Mouse (Mus musculus) heart, embryonic 11.5 days (tissue): ENCODE measurements around the gene Gh. TPM values are rescaled to one million over a fixed set of nuclear protein-coding genes. Genes with fewer than 3 reads are reported as not detected.

Experiments used
- ATAC-seq: fragments of 200-750 bp; cut with Nextera tagmentation; replicated peaks from 2 replicates; pipeline ENCODE4 v1.8.0; 2017; ENCODE audit warnings: moderate library complexity; ENCODE audit not compliant: insufficient number of reproducible peaks, low FRiP score, low TSS enrichment
- H3K27ac ChIP-seq: fragments of 300-500 bp; sonication (generic); 2 replicates; pipeline ENCODE4 v1.5.1; 2014; ENCODE audit warnings: mild to moderate bottlenecking, low read depth, low read length
- H3K27me3 ChIP-seq: fragments of 300-500 bp; sonication (generic); 2 replicates; pipeline ENCODE4 v1.6.1; 2014; ENCODE audit warnings: mild to moderate bottlenecking, low read length, mixed read lengths; ENCODE audit not compliant: control insufficient read depth, insufficient read depth
- H3K36me3 ChIP-seq: fragments of 300-500 bp; sonication (generic); 2 replicates; pipeline ENCODE4 v1.6.1; 2014; ENCODE audit warnings: mild to moderate bottlenecking, low read length, moderate library complexity, mixed read lengths; ENCODE audit not compliant: control insufficient read depth, insufficient read depth
- H3K4me1 ChIP-seq: fragments of 300-500 bp; sonication (generic); 2 replicates; pipeline ENCODE4 v1.6.1; 2014; ENCODE audit warnings: low read length; ENCODE audit not compliant: control insufficient read depth, insufficient read depth
- H3K4me2 ChIP-seq: fragments of 300-500 bp; sonication (generic); 2 replicates; pipeline ENCODE4 v1.6.1; 2014; ENCODE audit warnings: mild to moderate bottlenecking, moderate library complexity
- H3K4me3 ChIP-seq: fragments of 300-500 bp; sonication (generic); 2 replicates; pipeline ENCODE4 v1.5.1; 2014; ENCODE audit warnings: low read depth, low read length
- H3K9ac ChIP-seq: fragments of 300-500 bp; sonication (generic); 2 replicates; pipeline ENCODE4 v1.6.1; 2014; ENCODE audit warnings: mild to moderate bottlenecking, low read depth, low read length, moderate library complexity
- H3K9me3 ChIP-seq: fragments of 300-500 bp; sonication (generic); replicated peaks from 2 replicates; pipeline ENCODE4 v1.6.1; 2016; ENCODE audit warnings: low read length; ENCODE audit not compliant: control insufficient read depth
- WGBS: fragments of 180-500 bp; shearing (Covaris S2); extraction: QIAGEN DNeasy Blood & Tissue Kit; methylation state at CpG from one replicate; pipeline ENCODE4 v1.1.7; 2014; ENCODE audit not compliant: insufficient replicate concordance; 5-methylcytosine and 5-hydroxymethylcytosine counted together
- polyA plus RNA-seq: library from polyadenylated mRNA; unstranded; fragments of >200 nt; fragmentation: Nextera tagmentation; extraction: Ambion mirVana; gene quantifications from 2 replicates; pipeline ENCODE4 v1.2.1, GENCODE M21; 2014

Gh gene
- polyA plus RNA-seq, 1 experiment from 2014 or later: not detected

DNA sequence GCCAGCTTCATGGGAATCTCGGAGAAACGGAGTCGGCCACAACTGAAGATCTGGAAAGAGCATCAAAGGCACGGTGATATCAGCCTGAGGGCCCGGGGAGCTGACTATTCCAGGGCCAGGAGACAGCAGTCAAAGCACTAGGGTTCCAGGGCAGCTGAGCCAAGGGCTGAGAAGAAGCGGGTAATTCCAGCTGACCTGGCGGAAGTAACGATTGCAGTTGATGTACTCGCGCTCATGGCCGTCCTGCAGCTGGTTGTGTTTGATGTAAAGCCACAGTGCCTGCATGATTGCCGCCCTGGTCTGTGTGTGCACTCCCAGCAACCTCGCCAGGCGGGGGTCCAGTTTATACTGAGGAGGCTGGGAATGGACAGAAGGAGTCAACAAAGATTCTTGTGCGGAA lies 36.7 kb downstream of the Gh start:
- H3K27ac ChIP-seq: no peak overlapping the region
- no peaks in the 10 kb centered on the region for H3K27me3 ChIP-seq
- H3K9ac ChIP-seq: no peak overlapping the region
- no peak for ATAC-seq
- H3K4me2 ChIP-seq: no peak overlapping the region
- H3K9me3 ChIP-seq: no peaks in the 10 kb centered on the region
- H3K36me3 ChIP-seq: peaks cover 53% of the 10 kb centered on the region
- H3K4me1 ChIP-seq: peaks cover 16% of the 10 kb centered on the region
- no peak overlapping the region for H3K4me3 ChIP-seq
- WGBS: 91% methylated on average over 15 of the region's 15 CpGs

DNA sequence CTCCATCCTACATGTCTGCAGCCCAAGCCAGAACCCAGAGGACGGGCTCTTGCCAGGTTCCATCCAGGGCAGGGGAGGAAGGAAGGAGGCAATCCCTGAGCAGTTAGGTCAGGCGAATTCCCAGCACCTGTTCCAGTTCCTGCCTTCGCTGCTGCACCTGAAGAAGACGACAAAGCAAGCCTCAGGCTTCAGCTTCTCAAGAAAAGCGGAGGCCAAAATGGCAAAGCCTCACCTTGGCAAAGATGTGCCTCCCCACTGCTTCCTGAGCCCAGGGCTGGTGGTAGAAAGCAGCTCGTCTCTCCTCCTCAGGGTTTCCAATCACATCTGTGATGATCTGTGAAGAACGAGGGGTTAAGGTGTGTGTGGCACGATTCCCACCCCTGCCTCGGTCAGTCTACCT lies 37.7 kb downstream of the Gh start:
- Histone ChIP-seq H3K9me3 (no peaks in the 10 kb centered on the region), H3K36me3 (peaks cover 57% of the 10 kb centered on the region), H3K27me3 (no peaks in the 10 kb centered on the region), H3K27ac (no peak overlapping the region), H3K9ac (no peak overlapping the region), H3K4me1 (peaks cover 13% of the 10 kb centered on the region), H3K4me3 (no peak overlapping the region), H3K4me2 (no peak overlapping the region)
- 86% methylated on average over 9 of the region's 9 CpGs for WGBS
- ATAC-seq: no peak

DNA sequence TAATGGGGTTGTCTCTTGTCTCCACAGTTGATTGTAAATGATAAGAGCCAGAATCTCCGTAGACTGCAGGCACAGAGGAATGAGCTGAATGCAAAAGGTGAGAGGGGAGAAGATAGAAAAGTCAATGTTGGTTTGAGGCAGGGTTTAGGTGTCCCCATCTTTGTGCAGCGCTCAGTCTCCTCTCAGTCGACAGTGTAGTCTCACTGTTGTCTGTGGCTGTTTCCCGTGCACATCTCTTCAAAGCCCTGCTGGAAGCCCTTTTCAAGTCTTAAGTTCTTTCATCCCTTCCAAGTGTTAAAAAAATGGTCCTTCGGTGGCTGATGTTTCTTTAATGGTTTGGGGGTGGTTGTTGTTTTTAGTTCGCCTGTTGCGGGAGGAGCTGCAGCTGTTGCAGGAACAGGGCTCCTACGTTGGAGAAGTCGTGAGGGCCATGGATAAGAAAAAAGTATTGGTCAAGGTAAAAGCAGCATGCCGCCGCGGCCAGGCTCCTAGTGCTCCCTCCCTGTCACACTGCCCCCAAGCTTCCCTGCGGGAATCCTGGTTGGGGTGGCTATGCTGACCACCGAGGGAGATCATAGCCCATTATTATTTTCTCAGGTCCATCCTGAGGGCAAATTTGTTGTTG lies 40.7 kb downstream of the Gh start:
- 79% methylated on average over 14 of the region's 14 CpGs for WGBS
- Histone ChIP-seq H3K27me3 (no peaks in the 10 kb centered on the region), H3K9ac (no peak overlapping the region), H3K9me3 (no peaks in the 10 kb centered on the region), H3K36me3 (peaks cover 56% of the 10 kb centered on the region), H3K27ac (no peak overlapping the region), H3K4me3 (no peak overlapping the region), H3K4me2 (no peak overlapping the region), H3K4me1 (peaks cover 11% of the 10 kb centered on the region)
- ATAC-seq: no peak

GRCm38 (mm10) chr11:106256775-106257174 lies 44.9 kb downstream of the Gh start:
- Histone ChIP-seq H3K27me3 (no peaks in the 10 kb centered on the region), H3K4me2 (peak overlapping the region; percentile 91), H3K4me3 (peak overlapping the region; percentile 77), H3K9me3 (no peaks in the 10 kb centered on the region), H3K9ac (peak overlapping the region; percentile 89), H3K36me3 (peaks cover 37% of the 10 kb centered on the region), H3K4me1 (peaks cover 18% of the 10 kb centered on the region), H3K27ac (peak overlapping the region; percentile 70; the same call in 1 of the 2 replicates)
- ATAC-seq: no peak
- 53% methylated on average over 5 of the region's 5 CpGs for WGBS

- peak; percentile 92 for ATAC-seq
- Histone ChIP-seq H3K9ac (peak within 1 kb of the TSS; percentile 89), H3K36me3 (peaks cover 33% of the 10 kb centered on the region), H3K27ac (peak within 1 kb of the TSS; percentile 70), H3K4me1 (peaks cover 18% of the 10 kb centered on the region), H3K4me2 (peak within 1 kb of the TSS; percentile 91), H3K27me3 (no peaks in the 10 kb centered on the region), H3K4me3 (peak within 1 kb of the TSS; percentile 77), H3K9me3 (no peaks in the 10 kb centered on the region)
- whole genome bisulfite sequencing: under 1% methylated on average over 42 of the region's 42 CpGs
Measured at GRCm38 (mm10) chr11:106255685-106256451, 45.8 kb downstream of the Gh start, which contains the start of the genes Ftsj3 and Psmc5. Gene Ftsj3 (minus strand): TSS chr11:106256079. Gene Psmc5 (plus strand): TSS chr11:106256154.

GRCm38 (mm10) chr11:106255174-106255573 lies 46.5 kb downstream of the Gh start:
- H3K9me3 ChIP-seq: no peaks in the 10 kb centered on the region
- 2% methylated on average over 22 of the region's 22 CpGs for WGBS
- peaks cover 38% of the 10 kb centered on the region for H3K36me3 ChIP-seq
- peak overlapping the region; percentile 91 for H3K4me2 ChIP-seq
- H3K4me3 ChIP-seq: peak overlapping the region; percentile 77
- ATAC-seq: no peak
- no peak overlapping the region for H3K27ac ChIP-seq
- H3K27me3 ChIP-seq: no peaks in the 10 kb centered on the region
- H3K9ac ChIP-seq: peak overlapping the region; percentile 89
- peaks cover 18% of the 10 kb centered on the region for H3K4me1 ChIP-seq

DNA sequence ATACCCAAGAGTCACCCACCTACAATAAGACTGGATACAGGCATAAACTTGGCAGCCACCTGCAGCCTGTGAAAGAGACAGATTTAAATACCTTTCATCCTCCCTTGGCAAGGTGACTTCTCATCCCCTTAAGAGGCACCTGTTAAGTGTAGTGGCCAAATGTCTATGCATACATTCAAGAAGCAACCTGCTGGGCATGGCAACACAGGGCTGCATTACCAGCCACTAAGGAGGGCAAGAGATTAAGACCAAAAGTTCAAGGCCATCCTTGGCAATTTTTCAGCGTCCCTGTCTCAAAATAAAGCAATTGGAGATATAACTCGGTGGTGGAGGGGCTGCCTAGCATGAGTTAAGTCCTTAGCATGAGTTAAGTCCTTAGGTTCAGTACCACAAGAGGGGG lies 46.9 kb downstream of the Gh start:
- 20% methylated on average over 2 of the region's 2 CpGs for WGBS
- ATAC-seq: no peak
- Histone ChIP-seq H3K9me3 (no peaks in the 10 kb centered on the region), H3K27ac (no peak overlapping the region), H3K27me3 (no peaks in the 10 kb centered on the region), H3K4me3 (peak overlapping the region; percentile 77), H3K9ac (peak overlapping the region; percentile 89), H3K36me3 (peaks cover 41% of the 10 kb centered on the region), H3K4me1 (peaks cover 18% of the 10 kb centered on the region), H3K4me2 (peak overlapping the region; percentile 91)
